Mouse (Mus musculus): Measurements from ENCODE around the gene Csrp1.

DNA sequence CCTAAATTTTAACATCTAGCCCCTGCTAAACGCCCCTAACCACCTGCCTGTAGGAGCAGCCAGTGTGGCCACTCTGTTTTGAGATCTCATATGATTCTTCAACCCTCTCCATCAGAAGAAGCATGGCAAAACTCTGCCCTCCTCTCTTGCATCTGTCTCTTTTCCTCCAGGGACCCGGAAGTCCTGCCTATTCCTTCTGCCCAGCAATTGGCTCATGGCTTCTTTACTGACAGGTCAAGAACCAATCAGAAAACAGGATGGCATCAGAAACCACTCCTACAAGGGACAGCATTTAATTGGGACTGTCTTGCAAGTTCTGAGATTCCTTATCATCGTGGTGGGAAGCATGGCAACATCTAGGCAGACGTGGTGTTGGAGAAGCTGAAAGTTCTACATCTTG lies 11.5 kb upstream of the Csrp1 start:
- no peak for TF ChIP-seq MYOD1 (IDR thresholded peaks at IDR 0.05; ENCODE audit: control insufficient read depth in 1 of 3, insufficient read length in 2 of 3, low read depth in 2 of 3)
- no peak for TF ChIP-seq USF1 (IDR thresholded peaks at IDR 0.05; ENCODE audit: low read depth)
- TF ChIP-seq TCF12 (IDR thresholded peaks at IDR 0.05; ENCODE audit: insufficient read depth, poor library complexity, severe bottlenecking) = no peak
- TF ChIP-seq E2F4 (IDR thresholded peaks at IDR 0.05; ENCODE audit: insufficient read depth) = no peak
- no peak for TF ChIP-seq POLR2A (IDR thresholded peaks at IDR 0.05; ENCODE audit: insufficient read length, low read depth)
- TF ChIP-seq MAX (IDR thresholded peaks at IDR 0.05; ENCODE audit: low read depth) = no peak
- TF ChIP-seq REST (IDR thresholded peaks at IDR 0.05; ENCODE audit: insufficient read depth, insufficient read length) = no peak
- TF ChIP-seq TCF3 (IDR thresholded peaks at IDR 0.05; ENCODE audit: insufficient read length, low read depth) = no peak
- TF ChIP-seq POLR2AphosphoS2 (IDR thresholded peaks at IDR 0.05; ENCODE audit: insufficient read length, low read depth) = no peak
- no peak for TF ChIP-seq CEBPB (IDR thresholded peaks at IDR 0.05; ENCODE audit: insufficient read depth, poor library complexity, severe bottlenecking)
- no peak for TF ChIP-seq SRF (IDR thresholded peaks at IDR 0.05; ENCODE audit: control insufficient read depth, insufficient read length, low read depth)
